Mouse (Mus musculus): ENCODE data around the gene Bdkrb2.

The Bdkrb2 gene

GRCm38 (mm10) chr12:105562936-105563680 is at the start of gene Bdkrb2:
TSS of gene Bdkrb2 (plus strand) at chr12:105563226.
- DNase-seq (ENCODE audit: inconsistent ontology term) = peak; percentile 79

- DNase-seq (ENCODE audit: inconsistent ontology term) = no peak
Observed at GRCm38 (mm10) chr12:105514111-105514510, 48.9 kb upstream of the Bdkrb2 start.

GRCm38 (mm10) chr12:105517026-105517675 is 45.9 kb upstream of the Bdkrb2 start:
- no peak for DNase-seq (ENCODE audit: inconsistent ontology term)

- DNase-seq (ENCODE audit: inconsistent ontology term) = no peak
Observed at GRCm38 (mm10) chr12:105519851-105520250, 43.2 kb upstream of the Bdkrb2 start.

GRCm38 (mm10) chr12:105521170-105521762 is 41.8 kb upstream of the Bdkrb2 start:
- DNase-seq (ENCODE audit: inconsistent ontology term) = no peak

GRCm38 (mm10) chr12:105523737-105524136 is 39.3 kb upstream of the Bdkrb2 start:
- DNase-seq (ENCODE audit: inconsistent ontology term) = no peak

GRCm38 (mm10) chr12:105526186-105526585 is 36.8 kb upstream of the Bdkrb2 start:
- no peak for DNase-seq (ENCODE audit: inconsistent ontology term)

GRCm38 (mm10) chr12:105526829-105527228 is 36.2 kb upstream of the Bdkrb2 start:
- DNase-seq (ENCODE audit: inconsistent ontology term) = peak; percentile 88

- peak; percentile 95 for DNase-seq (ENCODE audit: inconsistent ontology term)
Observed at GRCm38 (mm10) chr12:105529545-105529944, 33.5 kb upstream of the Bdkrb2 start.

- no peak for DNase-seq (ENCODE audit: inconsistent ontology term)
Observed at GRCm38 (mm10) chr12:105531724-105532371, 31.2 kb upstream of the Bdkrb2 start.

- no peak for DNase-seq (ENCODE audit: inconsistent ontology term)
Observed at GRCm38 (mm10) chr12:105534842-105535241, 28.2 kb upstream of the Bdkrb2 start.

GRCm38 (mm10) chr12:105535968-105536760 is 26.9 kb upstream of the Bdkrb2 start:
- no peak for DNase-seq (ENCODE audit: inconsistent ontology term)

- no peak for DNase-seq (ENCODE audit: inconsistent ontology term)
Observed at GRCm38 (mm10) chr12:105537162-105537561, 25.9 kb upstream of the Bdkrb2 start.

GRCm38 (mm10) chr12:105539649-105540048 is 23.4 kb upstream of the Bdkrb2 start:
- DNase-seq (ENCODE audit: inconsistent ontology term) = no peak

GRCm38 (mm10) chr12:105541590-105542402 is 21.2 kb upstream of the Bdkrb2 start:
- no peak for DNase-seq (ENCODE audit: inconsistent ontology term)

GRCm38 (mm10) chr12:105542513-105542912 is 20.5 kb upstream of the Bdkrb2 start:
- DNase-seq (ENCODE audit: inconsistent ontology term) = no peak

- no peak for DNase-seq (ENCODE audit: inconsistent ontology term)
Observed at GRCm38 (mm10) chr12:105543176-105543575, 19.9 kb upstream of the Bdkrb2 start.

GRCm38 (mm10) chr12:105543751-105544150 is 19.3 kb upstream of the Bdkrb2 start:
- DNase-seq (ENCODE audit: inconsistent ontology term) = no peak

GRCm38 (mm10) chr12:105544872-105545271 is 18.2 kb upstream of the Bdkrb2 start:
- DNase-seq (ENCODE audit: inconsistent ontology term) = no peak

GRCm38 (mm10) chr12:105545696-105546435 is 17.2 kb upstream of the Bdkrb2 start:
- DNase-seq (ENCODE audit: inconsistent ontology term) = no peak

Data from Muller cell, postnatal 12 days (primary cell).